Mouse (Mus musculus) forebrain, embryonic 16.5 days (tissue): ENCODE measurements around the gene Gm6356. TPM values are rescaled to one million over a fixed set of nuclear protein-coding genes. Genes with fewer than 3 reads are reported as not detected.
"Not testable (repeated sequence)": the region's sequence is repeated elsewhere in the genome, so short reads cannot be mapped to it uniquely, and the experiment has no call there.

Experiments used
- ATAC-seq: fragments of 200-750 bp; cut with Nextera tagmentation; 2 replicates; pipeline ENCODE4 v1.8.0; 2017; ENCODE audit warnings: mild to moderate bottlenecking, moderate library complexity
- H3K27ac ChIP-seq: fragments of 300-500 bp; sonication (generic); 2 replicates; pipeline ENCODE4 v1.5.1; 2014; ENCODE audit warnings: low read length, control low read depth
- H3K27me3 ChIP-seq: fragments of 300-500 bp; sonication (generic); replicated peaks from 2 replicates; pipeline ENCODE4 v1.6.1; 2014; ENCODE audit warnings: low read length; ENCODE audit not compliant: control insufficient read depth, insufficient read depth
- H3K36me3 ChIP-seq: fragments of 300-500 bp; sonication (generic); 2 replicates; pipeline ENCODE4 v1.6.1; 2014; ENCODE audit not compliant: control insufficient read depth, insufficient read depth
- H3K4me1 ChIP-seq: fragments of 300-500 bp; sonication (generic); replicated peaks from 2 replicates; pipeline ENCODE4 v1.6.1; 2014; ENCODE audit warnings: low read length; ENCODE audit not compliant: control insufficient read depth, insufficient read depth
- H3K4me2 ChIP-seq: fragments of 300-500 bp; sonication (generic); 2 replicates; pipeline ENCODE4 v1.6.1; 2014; ENCODE audit warnings: mild to moderate bottlenecking, low read length, control low read depth
- H3K4me3 ChIP-seq: fragments of 300-500 bp; sonication (generic); replicated peaks from 2 replicates; pipeline ENCODE4 v1.5.1; 2014; ENCODE audit warnings: mild to moderate bottlenecking, low read length, control low read depth
- H3K9ac ChIP-seq: fragments of 300-500 bp; sonication (generic); replicated peaks from 2 replicates; pipeline ENCODE4 v1.6.1; 2014; ENCODE audit warnings: low read depth, low read length, control low read depth
- H3K9me3 ChIP-seq: fragments of 300-500 bp; sonication (generic); 2 replicates; pipeline ENCODE4 v1.6.1; 2016; ENCODE audit warnings: low read length; ENCODE audit not compliant: control insufficient read depth
- WGBS: fragments of 180-500 bp; shearing (Covaris S2); extraction: QIAGEN DNeasy Blood & Tissue Kit; methylation state at CpG from one replicate; pipeline ENCODE4 v1.1.7; 2014; 5-methylcytosine and 5-hydroxymethylcytosine counted together
- polyA plus RNA-seq: library from polyadenylated mRNA; unstranded; fragments of >200 nt; fragmentation: Nextera tagmentation; extraction: Ambion mirVana; gene quantifications from 2 replicates; pipeline ENCODE4 v1.2.1, GENCODE M21; 2015

Gene Gm6356
- not detected in 2 replicates for polyA plus RNA-seq

DNA sequence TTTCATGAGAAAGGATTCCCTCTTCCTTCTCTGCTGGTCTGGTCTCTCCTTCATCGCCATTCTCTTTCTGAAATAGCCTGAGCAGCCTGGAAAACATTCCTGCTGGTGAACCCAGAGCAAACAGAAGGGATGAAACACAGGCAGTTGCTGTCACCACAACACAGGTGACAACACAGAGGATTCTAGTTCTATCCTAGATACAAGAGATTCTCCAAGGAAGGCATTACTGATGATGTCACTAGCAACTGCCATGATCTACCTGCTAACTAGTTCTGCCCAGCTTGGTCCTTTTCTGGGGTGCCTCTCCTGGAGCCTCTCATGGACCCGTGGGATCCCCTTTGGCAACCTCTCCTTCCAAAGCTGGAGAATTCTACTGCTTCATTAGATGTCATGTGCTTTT is at the start of gene Gm6356:
Gene Gm6356 (minus strand): TSS at position 101 of the 400 bp plus-strand sequence.
- not testable (repeated sequence) for H3K9me3 ChIP-seq, H3K4me1 ChIP-seq, H3K4me3 ChIP-seq, H3K27me3 ChIP-seq, ATAC-seq, H3K36me3 ChIP-seq, H3K4me2 ChIP-seq, H3K27ac ChIP-seq, H3K9ac ChIP-seq
- 43% methylated on average over 1 of the region's 2 CpGs for WGBS

Other genes with a start within 250 kb of the Gm6356 start
- 11.5 and 16.2 TPM in 2 replicates for gene Gm3636, start 231.5 kb downstream of the Gm6356 start, polyA plus RNA-seq
- gene Gm8362, start 199.4 kb downstream of the Gm6356 start, polyA plus RNA-seq = not detected in 2 replicates
- gene Gm3642, start 133.5 kb downstream of the Gm6356 start, polyA plus RNA-seq = not detected in 2 replicates
- 7.2 and 9.8 TPM in 2 replicates for gene Gm3667, start 83.9 kb downstream of the Gm6356 start, polyA plus RNA-seq
- 2.1 and 3.8 TPM in 2 replicates for gene Gm10406, start 53.6 kb upstream of the Gm6356 start, polyA plus RNA-seq
- not detected in 2 replicates for gene Gm3685, start 71.2 kb upstream of the Gm6356 start, polyA plus RNA-seq
- gene Gm3696, start 126.8 kb upstream of the Gm6356 start, polyA plus RNA-seq = 4.6 and 6.6 TPM in 2 replicates
- gene Gm6676, start 151.6 kb upstream of the Gm6356 start, polyA plus RNA-seq = not detected in 2 replicates
- 7.5 and 9.5 TPM in 2 replicates for gene Gm3512, start 200.7 kb upstream of the Gm6356 start, polyA plus RNA-seq
- gene Gm16434, start 220.7 kb upstream of the Gm6356 start, polyA plus RNA-seq = not detected in 2 replicates